Mouse (Mus musculus) lung, adult 2 months (tissue): ENCODE measurements at regions not wholly inside any gene's neighbourhood (a gene's known extent, or its start where the extent isn't known, plus 50 kb on each side); places are given as distances from the start of the nearest gene placed in this dataset.

Experiments
- CTCF ChIP-seq: fragments of 200-500 bp; IDR thresholded peaks from 2 replicates; pipeline ENCODE4 v1.5.1; 2011; ENCODE audit warnings: mild to moderate bottlenecking, low read length, control low read depth; ENCODE audit not compliant: insufficient read depth
- POLR2A ChIP-seq: fragments of 200-500 bp; IDR thresholded peaks from 2 replicates; pipeline ENCODE4 v1.6.1; 2011; ENCODE audit warnings: low read depth, mild to moderate bottlenecking, control low read depth, low read length, borderline replicate concordance; ENCODE audit errors: extremely low read depth

DNA sequence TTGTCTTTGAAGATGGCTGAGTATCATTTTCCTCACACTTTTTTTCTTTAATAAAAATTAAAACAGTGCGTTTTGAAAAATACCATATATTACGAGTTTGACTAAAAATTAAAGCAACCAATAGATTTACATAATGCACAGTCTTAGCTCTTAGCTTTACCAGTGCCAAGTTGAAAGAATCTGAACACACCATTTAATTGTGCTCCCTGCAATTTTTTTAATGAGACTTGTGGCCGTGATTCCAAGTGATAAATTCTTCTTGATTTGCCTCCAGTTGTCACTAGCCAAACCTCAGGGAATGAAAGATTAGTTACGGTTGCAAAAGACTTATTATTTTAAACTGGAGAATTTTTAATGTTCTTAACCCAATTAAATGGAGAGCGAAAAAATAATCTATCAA is 127.5 kb upstream of the Rnf219 start:
- TF ChIP-seq POLR2A (no peak), CTCF (no peak)
